Mouse (Mus musculus) pancreas, adult 10 weeks (tissue): ENCODE measurements around the gene Fam120a. TPM values are rescaled to one million over a fixed set of nuclear protein-coding genes. Genes with fewer than 3 reads are reported as not detected.

Experiments
- polyA plus RNA-seq: library from polyadenylated mRNA; stranded (reverse); fragments of 350-450 nt; fragmentation: Illumina TruSeq; extraction: RNeasy Lipid Tissue Mini Kit (QIAGEN cat#74804); gene quantifications from one replicate; pipeline ENCODE4 v1.2.3, GENCODE M21; 2015; ENCODE audit warnings: low read depth, low replicate concordance; ENCODE audit not compliant: insufficient read depth

The Fam120a gene
- polyA plus RNA-seq = 18.2 TPM

GRCm38 (mm10) chr13:48967956-48968749 is at the start of gene Fam120a:
TSS of gene Fam120a (minus strand) at chr13:48968017.

DNA sequence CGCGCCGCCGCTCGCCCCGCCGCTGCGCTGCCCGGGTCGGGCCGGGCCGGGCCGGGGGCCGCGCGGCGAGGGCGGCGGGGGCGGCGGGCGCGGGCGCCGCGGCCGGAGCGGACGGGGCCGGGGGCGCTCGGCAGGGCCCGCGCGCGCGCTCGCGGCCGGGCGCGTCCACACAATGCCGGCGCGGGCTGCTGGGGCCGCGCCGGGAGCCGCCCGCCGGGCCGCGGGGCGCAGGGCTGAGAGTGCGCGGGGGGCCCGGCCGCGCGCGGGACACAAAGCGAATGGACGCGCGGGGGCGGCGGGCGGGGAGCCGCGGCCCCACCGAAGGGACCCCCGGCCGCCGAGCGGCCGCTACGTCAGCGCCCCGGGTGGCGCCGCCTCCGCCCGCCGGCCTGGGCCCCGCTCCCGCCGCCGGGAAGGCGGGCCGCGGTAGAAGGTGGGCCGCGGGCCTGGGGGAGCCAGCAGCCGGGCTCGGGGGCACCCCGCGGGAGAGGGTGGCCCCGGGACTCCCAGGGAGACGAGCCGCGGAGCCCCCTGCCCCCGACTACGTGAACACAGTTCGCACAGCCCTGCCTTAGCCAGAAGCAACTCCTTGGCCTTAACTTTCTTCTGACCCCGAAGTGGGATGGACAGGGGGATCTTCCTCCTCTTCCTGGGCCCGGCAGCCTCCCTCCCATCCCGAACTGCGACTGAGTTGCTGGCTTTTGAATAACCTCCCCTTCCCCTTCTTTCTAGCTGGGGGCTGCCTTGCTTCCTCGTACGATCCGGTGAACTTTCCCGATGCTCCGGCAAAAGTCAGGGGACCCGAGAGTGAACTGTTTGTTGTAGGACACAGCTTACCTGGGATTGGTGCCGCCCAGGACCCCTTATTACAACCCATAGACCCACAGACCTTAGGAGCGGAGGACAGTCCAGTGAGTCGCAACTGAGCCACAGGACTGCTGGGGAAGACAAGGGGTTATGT is 96.8 kb downstream of the Fam120a start, which contains the start of gene Phf2:
TSS of gene Phf2 (minus strand) at position 349 of the 961 bp plus-strand sequence.

Other genes with a start within 250 kb of the Fam120a start
- 6.0 TPM for gene Phf2, start 96.9 kb downstream of the Fam120a start, polyA plus RNA-seq
- 3.7 TPM for gene Wnk2, start 180.0 kb upstream of the Fam120a start, polyA plus RNA-seq
- 19.4 TPM for gene Ninj1, start 219.5 kb upstream of the Fam120a start, polyA plus RNA-seq
- gene Card19, start 248.0 kb upstream of the Fam120a start, polyA plus RNA-seq = 18.2 TPM